Mouse (Mus musculus) urinary bladder, postnatal 14 days (tissue): ENCODE measurements around the gene Mapt.

Source experiments
- DNase-seq: peaks from one replicate; pipeline ENCODE4 v3.0.0; 2021; ENCODE audit warnings: low spot score

Gene Mapt

DNA sequence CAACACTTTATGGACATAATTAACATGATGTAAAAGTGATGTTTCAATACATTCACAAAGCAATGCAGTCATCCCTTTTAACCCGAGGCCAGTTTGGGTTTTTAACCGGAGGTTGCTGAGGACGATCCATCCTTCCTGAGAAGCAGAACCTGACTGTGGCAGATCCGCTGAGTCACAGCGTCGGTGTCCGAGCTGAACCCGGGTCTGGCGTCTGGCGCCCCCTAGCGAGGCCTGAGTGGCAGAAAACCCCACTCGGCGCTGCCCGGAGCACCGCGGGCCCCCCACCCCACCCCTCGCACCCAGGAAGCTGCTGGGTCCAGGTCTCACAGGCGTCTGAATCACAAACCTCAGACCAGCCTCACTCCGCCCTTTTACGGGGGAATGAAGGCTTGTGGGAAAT, 47.0 kb downstream of the Mapt start:
- peak; percentile 65 for DNase-seq

DNA sequence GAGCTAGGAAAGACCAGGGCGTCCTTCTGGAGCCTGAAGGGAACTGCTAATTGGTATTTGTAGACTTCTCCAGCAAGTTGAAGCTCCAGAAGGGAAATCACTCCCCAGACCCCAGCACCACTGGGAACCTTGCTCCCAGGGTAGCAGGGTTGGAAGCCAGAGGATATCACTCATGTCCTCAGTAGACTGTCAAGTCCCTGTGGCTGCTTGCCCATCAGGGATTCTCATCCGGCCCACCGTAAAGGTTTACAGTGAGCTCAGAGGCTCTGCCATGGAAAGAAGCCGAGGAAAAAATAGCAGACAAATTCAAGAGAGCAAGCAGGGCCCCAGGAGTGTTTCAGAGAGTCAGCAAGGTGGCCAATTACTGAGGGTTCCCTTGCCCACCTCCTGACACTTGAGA, 47.9 kb downstream of the Mapt start:
- DNase-seq: no peak

DNA sequence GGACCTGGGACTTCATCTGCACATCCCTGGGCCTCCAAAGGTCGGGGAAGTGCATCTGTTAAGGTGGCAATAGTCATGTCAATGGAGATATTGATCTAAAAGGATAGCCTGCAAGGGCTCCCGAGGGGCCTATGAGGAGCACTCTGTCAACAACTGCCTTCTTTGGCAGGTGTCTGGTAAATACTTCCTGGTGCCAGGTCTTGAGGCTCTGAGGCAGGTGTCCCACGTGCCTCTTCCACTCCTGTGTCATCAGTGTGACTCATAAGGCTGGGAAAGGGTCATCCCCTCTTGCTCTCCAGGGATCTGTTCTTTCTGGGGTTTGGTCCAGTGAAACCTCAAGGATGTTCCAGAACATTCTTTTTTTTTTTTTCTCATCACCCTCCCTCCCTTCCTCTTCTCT, 48.3 kb downstream of the Mapt start:
- DNase-seq: no peak

DNA sequence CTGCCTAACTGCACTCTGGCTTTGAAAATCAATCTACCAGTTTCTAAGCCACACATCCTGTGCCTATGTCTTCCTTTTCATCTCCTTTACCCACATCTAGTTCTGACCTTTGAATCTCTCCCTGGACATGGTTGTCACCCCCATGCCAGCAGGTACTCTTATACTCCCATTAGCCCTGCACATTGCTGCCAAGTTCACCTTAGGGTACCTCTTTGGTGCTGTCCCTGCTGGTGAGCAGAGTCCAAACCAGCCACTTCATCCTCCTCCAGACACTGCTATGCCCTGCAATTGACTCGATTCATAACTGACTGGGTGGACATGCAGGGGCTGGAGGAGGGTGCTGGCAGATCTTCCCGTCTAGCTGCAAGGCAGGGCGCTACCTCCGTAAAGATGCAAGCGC, 50.3 kb downstream of the Mapt start:
- DNase-seq: no peak

DNA sequence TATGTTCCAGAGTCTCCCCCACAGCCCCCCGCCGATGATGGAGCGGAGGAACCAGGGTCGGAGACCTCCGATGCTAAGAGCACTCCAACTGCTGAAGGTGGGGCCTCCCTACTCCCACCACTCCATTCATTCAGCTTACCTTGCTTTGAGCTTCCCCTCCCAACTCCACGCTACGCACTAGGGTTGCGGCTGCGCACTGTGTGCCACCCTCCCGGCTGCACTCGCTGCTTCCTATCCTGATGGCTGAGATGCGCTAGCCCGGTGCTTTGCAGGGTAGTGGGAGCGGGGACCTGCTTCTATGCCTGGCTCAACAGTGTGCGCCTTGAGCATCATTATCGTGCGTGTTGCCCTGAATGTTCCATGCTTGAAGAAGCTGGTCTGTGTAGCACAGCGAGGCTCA, 55.9 kb downstream of the Mapt start:
- DNase-seq: no peak

DNA sequence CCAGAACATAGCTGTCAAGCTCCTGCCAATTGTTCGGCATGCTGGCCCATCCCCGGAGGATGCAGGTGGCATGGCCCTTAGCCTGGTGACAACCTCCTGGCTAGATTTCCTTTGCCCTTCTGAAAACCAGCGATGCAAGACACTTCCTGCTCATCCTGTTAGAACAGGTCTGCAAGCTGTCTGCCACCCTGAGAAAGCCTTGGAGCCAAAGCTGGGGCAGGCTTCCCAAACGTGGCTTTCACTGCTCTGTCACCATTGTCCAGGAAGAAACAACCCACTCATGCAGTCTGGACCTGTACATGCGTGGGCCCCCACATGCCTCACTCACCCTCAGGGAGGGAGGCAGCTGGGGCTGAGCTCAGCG, 57.6 kb downstream of the Mapt start:
- peak; percentile 37 for DNase-seq

DNA sequence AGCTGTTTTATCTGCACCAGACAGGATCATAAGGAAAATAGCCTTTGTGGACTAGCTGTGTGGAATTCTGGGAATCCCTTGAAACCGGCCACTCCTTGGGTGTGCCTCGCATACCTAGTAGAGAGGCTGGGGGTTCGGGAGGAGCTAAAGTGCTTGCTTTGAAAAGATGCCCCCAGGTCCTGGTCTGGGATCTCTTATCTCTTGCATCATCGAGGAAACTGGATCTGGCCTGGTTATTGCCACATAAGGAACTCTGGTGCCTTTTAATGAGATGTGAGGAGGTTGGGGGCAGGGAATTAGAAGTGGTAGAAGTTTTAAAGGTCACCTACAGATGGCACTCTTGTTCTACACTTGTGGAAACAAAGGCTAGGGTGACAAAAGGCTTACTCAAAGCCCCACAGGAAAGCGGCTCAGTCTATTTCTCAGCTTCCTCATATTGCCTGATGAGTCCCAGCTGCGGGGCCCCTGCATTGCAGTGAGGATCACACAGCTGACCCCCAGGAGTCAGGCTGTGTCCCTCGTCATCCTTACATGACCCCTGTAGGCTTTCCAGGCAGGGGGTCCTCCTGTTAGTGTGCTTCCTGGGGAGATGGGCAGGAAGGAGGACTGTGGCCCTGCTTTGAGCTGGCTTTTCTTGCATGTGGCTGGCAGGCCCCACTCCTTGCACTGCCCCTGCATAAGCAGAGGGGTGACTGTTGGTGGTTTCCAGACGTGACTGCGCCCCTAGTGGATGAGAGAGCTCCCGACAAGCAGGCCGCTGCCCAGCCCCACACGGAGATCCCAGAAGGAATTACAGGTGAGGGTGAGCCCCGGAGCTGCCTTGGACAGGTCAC, 58.2 kb downstream of the Mapt start:
- peak; percentile 62 for DNase-seq

DNA sequence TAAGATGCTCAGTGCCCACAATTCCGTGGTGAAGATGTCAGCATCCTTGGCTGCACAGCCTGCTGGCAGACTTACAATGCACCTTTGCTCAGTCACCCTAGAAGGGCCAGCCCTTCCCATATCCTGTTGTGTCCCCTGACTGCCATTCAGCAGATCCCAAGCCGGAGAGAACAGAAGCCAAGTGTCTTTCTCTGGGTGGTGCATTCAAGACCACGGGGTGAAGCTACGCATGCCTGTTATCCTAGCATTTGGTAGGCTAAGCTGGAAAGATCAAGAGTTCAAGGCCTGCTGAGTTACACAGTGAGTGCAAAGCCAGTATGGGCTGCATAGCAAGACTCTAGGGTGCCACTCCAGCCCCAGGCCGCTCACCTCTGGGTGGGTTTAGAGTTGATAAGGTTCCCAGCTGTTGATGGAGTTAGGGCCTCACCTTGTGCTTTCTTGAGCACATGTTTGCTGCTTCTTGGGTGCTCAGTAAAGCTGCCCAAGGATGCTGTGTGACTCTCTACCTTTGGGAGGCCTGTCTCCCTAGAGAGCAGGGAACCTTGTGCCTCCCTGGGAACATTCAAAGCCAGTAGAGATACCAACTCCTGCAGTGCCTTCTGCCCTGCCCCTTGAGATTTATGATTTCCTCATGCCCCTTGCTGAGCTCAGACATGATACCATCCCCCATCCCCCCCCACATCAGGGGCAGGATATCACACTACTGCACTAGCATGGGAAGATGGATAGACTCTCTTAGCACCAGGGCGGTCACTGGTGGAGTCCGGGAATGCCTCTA, 61.4 kb downstream of the Mapt start:
- no peak for DNase-seq

DNA sequence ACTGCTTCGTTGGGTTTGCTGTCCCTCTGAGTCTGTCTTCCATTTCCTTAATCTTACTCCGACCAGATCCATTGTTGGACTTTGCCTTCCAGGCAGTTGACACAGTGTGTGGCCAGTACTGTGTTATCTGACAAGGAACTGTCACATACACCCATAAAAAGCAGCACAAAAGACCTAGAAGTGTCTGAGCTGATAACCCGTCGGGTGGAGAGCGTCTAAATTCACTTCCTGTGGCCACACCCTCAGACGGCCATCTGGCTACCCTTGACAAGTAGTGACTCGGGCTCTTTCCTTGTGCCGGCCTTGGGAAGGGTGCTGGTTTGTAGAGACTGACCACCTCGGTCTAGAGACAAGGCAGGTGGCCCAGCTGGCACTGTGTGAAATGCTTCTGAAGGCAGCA, 62.1 kb downstream of the Mapt start:
- no peak for DNase-seq

DNA sequence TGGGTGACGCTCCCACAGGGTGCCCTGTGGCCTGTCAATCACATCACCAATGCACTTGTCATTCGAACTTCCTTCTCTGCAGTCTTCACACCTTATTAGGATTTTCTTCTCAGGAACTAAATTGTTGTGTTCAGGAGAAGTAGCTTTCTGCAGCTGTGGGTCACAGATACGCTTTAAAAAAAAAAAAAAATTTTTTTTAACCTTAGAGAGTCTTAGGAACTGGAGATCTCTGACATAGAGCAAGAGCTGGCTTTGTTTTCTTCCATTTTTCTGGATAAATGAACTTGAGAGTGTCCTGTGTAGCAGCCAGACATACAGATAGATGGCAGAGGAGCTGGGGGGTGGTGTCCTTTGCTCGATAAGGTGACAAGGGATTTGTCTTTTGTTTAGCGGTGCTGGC, 64.0 kb downstream of the Mapt start:
- DNase-seq: no peak

DNA sequence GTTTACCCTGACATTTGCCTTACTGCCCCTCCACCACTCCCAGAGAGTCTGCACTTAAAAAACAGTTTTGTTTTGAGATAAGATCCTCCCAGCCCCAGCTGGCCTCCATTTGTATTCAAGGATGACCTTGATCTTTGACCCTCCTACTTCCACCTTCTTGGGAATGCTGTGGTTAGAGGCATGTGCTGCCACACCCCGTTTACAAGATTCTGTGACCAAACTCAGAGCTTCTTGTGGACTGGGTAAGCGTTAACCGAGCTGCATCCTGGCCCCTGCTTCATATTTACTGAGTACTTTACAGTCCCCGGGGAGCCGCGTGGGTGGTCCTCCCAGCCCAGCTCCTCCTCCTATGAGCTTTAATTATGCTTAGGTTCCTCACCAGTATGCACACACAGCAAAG, 64.5 kb downstream of the Mapt start:
- no peak for DNase-seq

DNA sequence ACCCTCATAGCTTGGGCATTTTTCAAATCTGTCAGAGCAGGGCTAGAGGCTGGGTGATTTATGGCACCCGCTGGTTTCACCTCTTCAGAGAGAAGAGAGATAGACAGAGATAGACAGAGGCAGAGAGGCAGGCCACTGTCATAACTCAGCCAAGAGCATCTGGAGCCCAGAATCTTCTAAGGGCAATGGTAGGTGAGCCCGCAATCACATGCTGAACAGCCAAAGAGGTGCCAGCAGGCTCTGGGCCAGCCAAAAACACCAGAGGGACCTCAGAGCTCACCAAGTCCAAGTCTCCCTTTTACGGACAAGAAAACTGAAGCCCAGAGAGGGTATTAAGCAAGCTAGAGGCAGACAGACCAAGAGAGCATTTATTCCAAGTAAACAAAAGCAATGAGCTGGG, 66.5 kb downstream of the Mapt start:
- DNase-seq: no peak

DNA sequence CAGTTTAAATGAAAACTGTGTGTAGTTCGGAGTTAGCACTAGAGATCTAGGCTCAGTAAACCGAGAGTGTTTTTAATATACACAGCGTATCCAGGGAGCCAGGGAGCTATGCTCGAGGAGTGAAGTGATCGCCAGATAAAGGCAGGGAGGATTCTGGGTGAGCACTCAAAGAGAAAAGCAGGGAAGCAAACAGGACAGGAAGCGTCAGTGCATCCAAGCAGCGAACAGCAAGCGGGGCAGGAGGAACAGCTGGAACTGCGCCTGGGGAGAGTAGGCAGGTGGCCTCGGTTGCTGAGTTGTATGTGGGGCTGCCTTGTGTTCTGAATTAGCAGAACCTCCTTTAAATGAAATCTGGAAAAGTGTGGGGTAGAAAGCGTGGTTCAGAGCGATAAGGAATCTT, 71.4 kb downstream of the Mapt start:
- no peak for DNase-seq

DNA sequence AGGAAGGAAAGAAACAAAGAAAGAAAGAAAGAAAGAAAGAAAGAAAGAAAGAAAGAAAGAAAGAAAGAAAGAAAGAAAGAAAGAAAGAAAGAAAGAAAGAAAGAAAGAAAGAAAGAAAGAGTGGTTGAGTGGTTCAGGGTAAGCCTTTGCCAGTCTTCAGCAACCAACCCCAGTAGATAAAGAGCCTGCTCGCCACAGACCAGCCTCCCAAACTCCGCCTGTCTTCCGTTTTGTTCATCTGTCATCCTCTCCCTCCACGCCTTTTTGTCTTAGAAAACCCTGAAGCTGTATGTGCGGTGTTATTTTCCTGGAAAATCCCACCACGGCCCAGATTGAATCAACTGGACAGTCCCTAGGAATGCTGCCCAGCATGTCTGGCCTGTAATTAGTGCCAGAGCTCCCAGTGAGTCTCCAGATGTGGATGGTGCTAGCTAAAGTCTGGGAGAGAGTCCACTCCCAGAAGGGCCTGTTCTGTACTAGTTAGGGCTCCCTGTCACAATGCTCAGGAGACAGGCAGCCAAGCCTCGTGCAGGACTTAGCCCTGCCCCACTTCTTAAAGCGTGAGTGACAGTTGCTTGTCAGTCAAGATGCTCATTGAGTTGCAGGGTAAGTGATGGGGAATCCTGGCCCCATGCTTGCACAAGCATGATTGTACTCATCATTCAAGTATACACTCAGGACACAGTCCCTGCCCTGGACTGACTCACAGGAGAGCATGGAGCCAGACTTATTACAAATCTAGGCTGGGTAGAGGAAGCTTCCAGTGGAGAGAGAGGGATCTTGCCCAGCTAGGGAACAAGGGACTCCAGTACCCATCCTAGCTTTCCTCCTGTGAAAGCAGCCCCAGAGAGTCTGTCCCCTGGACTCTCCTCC, 72.1 kb downstream of the Mapt start:
- no peak for DNase-seq

DNA sequence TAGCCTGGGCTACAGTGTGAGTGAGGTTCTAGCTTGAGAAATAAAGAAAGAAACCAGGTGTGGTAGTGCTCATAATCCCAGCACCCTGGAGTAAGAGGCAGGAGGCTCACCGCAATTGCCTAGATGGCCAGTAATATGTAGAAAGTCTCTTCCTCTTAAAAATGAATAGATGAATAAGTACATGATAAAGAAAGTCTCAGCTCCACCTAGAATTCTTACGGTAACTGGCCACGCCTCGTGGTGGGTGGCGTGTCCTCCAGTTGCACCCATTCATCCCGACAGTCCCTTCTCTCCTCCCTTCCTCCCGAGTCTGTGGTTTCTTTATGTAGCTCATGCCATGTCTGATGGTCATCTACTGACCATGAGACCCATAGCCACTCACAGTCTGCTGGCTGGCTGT, 74.5 kb downstream of the Mapt start:
- DNase-seq: no peak

DNA sequence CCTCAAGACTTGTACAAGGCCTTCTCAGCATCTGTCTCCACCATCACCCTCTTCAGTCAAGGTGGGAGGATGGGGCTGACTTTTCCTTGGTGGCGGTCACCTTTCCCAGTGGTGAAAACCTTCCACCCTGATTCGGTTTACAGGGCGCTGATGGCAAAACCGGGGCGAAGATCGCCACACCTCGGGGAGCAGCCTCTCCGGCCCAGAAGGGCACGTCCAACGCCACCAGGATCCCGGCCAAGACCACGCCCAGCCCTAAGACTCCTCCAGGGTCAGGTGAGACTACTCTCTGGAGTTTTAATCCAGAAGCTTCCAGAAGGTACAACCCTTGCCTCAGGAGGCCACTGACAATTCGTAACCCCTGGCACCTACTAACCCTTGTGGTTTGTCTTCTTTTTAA, 75.3 kb downstream of the Mapt start:
- no peak for DNase-seq

DNA sequence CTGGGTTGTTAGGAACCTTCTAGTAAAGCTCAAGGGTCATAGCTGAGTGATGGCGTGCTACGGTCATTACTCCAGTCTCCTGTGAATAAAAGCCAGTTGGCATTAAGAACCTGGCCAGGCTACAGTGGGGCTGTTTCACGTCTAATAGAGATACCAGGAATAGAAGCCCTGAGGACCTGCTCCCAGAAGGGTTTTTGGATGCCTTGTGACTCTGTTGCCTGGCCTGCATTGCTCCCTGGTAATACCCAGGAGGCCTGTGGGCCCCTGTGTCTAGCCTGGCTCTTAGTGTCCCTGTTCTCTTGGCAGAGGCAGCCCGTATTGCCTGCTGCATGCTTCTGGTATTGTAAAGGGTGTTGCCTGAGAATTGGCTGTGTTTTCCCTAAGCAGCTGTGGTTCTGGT, 75.9 kb downstream of the Mapt start:
- no peak for DNase-seq

DNA sequence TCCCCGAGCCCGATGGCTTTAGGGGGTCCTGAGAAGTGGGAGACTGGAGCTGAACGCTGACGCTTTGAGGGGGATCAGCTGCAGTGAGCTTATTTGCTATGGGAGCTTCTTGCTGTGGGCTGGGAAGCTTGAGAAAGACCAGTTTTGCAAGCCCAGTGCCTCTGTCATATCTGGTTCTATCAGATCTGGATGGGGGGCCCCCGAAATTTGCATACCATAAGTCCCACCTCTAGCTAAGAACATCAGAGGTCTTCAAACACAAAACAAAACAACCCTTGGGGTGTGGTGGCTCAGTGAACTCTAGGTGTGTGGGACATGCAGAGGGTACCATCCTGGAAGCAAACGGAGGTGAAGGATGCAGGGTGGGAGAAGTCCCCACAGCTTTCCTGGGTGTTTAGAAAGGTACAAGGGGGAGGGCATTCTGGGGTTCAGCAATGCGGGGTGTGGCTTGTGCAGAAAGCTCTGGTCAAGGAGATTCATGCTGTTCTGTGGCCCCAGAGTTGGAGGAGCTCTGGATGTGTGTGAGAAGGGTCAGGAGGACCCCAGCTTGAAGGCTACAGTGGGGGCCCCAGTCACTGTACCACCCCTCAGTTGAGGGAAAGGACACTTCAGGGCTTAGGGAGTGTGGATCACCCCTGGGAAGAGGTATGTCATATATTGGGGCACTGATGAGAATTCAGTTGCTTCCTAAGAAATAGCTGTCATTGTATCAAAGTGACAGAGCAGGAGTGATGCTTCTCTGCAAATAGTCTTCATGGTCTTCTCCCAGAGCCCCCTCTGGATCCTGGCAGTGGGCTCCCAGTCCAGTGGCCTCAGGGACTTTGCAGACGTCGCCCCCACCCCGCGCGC, 78.4 kb downstream of the Mapt start:
- no peak for DNase-seq

DNA sequence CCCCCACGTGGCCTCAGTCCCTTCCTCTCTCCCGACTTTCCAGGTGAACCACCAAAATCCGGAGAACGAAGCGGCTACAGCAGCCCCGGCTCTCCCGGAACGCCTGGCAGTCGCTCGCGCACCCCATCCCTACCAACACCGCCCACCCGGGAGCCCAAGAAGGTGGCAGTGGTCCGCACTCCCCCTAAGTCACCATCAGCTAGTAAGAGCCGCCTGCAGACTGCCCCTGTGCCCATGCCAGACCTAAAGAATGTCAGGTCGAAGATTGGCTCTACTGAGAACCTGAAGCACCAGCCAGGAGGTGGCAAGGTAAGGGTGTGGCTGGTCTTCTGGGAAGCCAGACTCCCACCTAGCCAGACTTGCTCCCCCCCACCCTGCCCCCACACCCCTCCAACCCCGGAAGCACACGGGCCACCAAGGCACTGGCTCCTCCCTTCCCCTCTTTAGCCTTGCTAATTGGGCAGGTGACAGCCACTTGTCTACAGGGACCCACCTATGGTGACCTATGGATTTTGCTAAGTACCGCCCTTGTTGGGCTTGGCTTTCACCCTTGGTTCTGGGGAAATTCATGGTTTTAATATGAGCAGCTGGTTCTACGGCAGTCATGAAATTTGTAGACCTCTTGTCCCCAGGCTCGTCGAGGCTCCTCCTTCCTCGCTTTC, 79.2 kb downstream of the Mapt start:
- no peak for DNase-seq

DNA sequence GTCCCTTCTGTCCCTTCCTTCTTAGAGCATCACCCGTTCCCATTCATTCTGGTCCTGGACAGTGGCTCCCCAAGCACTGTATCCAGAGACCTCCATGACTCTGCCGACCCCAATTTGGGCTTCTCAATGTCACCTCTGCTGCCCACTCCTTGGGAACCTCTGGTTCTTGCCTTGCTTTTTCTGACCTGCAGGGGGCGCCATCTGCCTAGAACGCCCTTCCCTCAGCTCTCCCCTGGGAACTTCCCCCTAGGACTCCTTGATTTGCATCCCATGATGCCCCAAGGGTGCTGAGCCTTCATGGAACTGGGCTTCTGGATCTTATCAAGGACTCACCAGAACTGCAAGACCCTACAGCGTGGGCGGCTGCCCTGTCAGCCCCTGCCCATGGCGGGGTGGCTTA, 80.5 kb downstream of the Mapt start:
- no peak for DNase-seq

DNA sequence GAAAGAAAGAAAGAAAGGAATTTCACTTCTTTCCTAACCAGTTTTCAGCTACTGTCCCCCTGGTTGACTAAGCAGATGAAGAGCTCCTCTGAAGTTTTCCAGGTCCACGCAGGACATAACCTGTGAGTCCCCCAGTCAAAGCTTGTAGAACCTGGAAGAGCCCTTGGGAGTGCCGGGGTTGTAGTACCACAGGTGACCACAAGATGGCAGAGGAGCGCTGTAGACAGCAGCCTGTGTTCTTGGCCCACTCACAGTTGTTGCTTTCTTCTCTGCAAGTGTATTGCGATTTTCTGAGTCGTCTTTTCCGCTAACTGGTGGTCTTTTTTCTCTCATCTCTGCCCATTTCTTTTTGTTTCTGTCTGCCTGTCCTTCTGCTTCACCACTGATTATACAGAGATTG, 84.5 kb downstream of the Mapt start:
- peak; percentile 82 for DNase-seq
